Mouse (Mus musculus) frontal cortex, adult (tissue): Measurements from ENCODE around the gene Tatdn3.
"Not testable (repeated sequence)": the region's sequence is repeated elsewhere in the genome, so short reads cannot be mapped to it uniquely, and the experiment has no call there.

Source experiments
- ATAC-seq: cut with Nextera tagmentation; 2 replicates; pipeline ENCODE4 v1.9.2; 2017; ENCODE audit warnings: mild to moderate bottlenecking, moderate library complexity, mixed read lengths; ENCODE audit not compliant: low TSS enrichment

The Tatdn3 gene

DNA sequence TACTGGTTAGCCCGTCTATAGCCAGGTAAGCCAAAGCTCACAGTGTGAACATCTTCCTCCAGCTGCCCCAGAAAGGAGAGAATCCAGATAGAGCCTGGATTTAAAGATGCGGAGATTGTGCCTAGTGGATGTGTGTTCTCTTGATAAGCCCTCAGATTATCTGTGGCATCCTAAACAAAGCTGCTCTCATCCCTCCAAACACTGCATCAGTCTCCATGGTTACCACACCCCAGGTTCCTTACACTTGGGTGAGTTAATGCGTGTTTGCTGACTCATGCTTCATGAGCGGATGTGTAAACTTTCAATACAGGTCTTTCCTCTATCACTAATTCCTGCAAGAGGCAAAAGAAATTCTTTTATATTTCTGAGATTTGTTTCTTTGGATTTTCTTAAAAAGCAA lies 27.1 kb downstream of the Tatdn3 start:
- no peak for ATAC-seq

DNA sequence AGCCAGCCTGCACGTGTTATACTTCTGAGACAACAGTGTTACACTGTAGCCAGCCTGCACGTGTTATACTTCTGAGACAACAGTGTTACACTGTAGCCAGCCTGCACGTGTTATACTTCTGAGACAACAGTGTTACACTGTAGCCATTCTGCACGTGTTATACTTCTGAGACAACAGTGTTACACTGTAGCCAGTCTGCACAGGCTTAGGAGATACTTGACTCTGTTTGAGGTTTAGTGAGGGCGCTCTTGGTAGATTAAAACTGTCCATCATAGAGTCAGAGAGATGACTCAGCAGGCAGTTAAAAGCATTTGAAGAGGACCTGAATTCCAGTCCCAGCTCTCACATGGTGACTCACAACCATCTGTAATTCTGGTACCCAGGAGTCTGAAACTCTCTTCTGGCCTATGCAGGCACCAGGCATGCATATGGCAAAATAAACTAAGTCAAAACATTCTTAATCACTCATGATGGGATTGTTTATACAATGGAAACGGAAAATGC lies 31.8 kb downstream of the Tatdn3 start:
- not testable (repeated sequence) for ATAC-seq

DNA sequence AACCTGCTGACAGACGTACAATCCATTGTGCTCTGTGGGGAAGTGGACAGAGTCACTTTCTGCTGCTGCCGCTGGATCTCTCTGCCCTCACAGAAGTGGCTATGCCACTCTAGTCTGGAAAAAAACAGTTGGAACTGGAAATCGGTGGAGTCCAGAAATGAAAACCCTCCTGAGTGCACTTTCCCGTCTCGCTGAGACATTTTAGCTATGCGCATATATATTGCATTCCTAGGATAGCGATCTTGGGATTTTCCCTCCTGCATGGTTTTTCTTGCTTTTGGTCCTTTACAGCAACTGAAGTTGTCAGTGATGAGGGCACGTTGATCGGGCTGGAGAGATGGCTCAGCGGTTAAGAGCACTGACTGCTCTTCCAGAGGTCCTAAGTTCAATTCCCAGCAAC lies 32.5 kb downstream of the Tatdn3 start:
- no peak for ATAC-seq

DNA sequence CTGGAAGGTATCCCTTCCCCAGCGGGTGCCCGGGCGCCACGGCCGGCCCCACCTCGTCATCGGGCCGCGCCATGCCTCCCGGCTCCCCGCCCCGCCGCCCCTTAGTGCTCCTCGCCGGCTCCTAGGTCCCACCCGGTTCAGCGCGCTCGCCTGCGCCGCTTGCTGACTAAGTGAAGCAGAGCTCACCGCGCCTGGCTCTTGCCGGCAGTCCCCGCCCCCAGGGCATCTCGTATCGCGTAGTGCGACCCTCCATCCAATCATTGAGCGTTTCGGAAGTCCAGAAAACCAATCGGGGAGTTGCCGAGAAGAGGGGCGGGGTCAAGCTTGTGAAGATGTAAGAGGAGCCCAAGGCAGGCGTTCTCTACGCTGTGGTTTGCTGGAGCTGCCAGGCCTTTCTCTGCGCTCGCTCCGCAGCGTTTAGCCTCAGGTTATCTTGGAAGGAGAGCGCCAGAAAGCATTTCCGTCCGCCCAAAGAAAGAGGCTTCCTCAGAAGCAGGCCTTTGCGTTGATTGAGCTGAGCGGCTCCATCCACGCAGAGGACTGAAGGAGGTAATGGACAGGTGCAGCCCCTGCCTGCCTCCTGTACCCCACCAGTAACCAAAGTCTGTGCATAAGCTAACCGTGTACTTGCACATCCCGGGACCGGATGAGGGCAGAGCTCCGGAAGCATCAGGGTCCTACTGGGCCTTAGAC lies 36.6 kb downstream of the Tatdn3 start, which contains the start of gene Flvcr1:
TSS of gene Flvcr1 (minus strand) at position 138 of the 693 bp plus-strand sequence.
- ATAC-seq = peak; percentile 97

DNA sequence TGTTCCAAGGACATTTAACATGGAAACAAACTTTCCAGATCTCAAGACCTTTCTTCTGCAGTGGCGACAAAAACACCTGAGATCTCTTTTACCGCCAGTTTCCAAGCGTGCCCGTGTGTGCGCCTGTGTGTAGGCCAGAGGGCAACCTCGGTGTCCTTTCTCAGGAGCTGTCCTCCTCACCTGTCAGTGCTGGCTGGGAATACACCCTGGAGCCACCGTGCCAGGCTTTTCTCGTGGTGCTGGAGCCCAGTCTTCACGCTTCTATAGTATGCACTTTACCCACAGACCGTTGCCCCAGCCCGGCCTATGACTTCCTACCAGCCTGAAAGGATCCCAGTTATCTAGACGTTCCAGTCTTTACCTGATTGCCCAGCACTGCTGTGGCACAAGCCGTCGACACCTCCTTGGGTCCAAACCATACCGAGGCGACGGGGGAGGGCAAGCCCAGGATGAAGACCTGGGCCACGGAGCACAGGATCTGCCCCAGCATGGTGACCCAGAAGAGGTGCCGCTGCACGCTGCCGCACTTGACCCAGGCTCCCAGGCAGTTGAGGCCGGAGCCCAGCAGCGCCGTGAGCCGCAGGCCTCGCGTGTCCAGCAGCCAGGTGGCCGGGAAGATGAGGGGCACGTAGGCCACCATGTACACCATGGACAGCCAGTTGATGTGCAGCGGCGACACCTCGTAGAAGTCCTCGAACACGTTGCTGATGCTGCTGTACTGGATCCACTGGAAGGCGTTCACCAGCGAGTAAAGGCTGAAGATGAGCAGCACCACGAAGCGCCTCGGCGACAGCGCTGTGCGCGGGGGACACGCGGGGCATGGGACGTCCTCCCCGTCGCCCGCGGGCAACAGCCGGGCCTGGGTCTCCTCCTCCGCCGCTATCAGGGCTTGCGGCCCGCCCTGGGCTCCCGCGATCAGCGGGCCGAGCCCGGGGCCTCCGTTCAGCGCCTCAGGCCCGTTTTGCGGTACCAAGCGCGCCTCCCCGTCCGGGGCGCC lies 37.4 kb downstream of the Tatdn3 start:
- ATAC-seq = peak; percentile 35

DNA sequence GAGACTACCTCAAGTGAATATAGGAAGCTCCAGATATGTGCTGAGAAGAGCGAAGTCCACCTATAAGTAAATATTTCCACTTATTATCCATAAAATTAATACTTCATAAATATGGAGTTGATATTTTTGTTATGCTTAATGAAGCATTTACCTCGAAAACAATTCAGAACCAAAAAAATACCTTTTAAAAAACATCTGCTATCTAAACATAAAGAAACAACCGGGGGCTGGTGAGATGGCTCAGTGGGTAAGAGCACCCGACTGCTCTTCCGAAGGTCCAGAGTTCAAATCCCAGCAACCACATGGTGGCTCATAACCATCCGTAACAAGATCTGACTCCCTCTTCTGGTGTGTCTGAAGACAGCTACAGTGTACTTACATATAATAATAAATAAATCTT lies 38.9 kb downstream of the Tatdn3 start:
- ATAC-seq = not testable (repeated sequence)

DNA sequence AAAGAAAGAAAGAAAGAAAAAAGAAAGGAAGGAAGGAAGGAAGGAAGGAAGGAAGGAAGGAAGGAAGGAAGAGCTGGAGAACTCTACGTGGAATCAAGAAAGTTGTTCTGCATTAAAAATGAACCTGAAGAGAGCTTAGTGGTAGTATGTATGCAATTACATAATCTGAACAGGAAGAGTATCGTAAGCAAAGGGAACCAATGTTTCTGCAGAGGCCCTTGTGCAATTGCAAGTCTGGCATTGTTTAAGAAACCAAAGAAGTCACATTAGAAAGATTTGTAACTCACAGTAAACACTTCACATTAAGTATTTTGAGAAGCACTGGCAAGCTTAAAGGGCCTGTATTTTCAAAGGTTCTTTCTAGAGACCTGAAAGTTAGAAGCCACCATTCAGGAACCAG lies 39.6 kb downstream of the Tatdn3 start:
- no peak for ATAC-seq

DNA sequence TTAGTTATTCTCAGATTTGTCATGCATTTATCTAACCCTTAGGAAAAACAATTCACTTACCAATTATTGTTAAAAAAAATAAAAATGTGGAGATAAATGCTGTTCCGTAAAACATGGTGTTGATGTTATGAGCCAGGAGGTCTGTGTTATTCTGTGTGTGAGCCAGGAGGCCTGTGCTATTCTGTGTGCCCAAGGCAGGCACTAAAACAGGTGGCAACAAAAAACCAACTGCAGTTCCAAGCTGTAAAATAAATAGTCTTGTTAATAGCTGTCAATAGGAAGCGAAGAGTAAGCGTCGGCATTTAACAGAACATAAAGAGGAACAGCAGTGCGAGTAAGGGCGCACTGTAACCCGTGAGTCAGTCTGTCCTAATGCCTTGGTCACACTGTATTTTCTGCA lies 41.7 kb downstream of the Tatdn3 start:
- ATAC-seq = no peak

DNA sequence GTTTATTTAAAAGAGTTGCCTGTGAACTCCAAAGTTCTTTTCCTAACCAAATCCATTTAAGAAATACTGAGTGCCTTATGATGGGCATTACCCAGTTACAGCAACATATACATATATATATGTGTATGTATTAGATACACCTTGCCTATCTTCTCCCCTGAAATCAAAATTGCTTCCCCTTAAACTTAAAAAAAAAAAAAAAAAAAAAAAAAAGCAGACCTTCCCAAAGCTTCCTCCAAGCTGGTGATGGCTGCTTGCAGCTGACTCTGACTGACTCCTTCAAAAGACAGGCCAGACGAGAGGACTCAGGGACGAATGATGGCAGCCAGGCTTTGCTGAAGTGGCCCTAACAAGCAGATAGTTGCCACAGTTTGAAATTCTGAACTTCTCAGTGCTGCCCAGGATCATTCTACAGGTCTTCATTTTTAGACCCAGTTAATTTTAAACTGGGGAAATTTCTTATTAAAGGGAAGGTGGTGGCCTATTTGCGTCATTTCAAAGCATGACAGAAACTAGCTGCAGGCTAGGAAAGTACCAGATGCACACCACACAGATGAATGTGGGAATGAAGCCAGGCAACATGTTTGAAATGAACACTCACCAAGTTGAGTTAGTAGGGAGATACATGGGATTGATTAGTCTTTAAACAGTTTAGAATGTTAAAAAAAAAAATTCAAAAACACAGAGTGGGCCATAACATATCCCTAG lies 42.4 kb downstream of the Tatdn3 start:
- ATAC-seq = no peak

DNA sequence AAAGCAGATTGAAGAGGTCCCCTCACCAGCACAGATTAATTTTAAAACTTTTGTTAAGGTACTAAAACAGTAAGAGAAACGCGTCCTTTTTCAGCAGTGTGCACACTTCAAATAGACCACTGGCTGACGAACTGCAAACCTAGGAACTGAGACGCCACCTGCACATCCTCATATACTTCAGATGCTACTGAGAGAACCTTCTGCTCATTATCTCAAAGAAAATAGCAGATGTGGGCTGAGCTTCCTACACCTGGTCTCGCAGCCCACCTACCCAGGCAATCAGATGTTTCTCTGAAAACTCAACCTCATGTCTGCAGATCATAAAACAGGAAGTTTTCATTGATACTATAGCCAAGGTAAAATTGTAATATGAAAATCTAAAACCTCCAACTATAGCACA lies 42.9 kb downstream of the Tatdn3 start:
- ATAC-seq = no peak

DNA sequence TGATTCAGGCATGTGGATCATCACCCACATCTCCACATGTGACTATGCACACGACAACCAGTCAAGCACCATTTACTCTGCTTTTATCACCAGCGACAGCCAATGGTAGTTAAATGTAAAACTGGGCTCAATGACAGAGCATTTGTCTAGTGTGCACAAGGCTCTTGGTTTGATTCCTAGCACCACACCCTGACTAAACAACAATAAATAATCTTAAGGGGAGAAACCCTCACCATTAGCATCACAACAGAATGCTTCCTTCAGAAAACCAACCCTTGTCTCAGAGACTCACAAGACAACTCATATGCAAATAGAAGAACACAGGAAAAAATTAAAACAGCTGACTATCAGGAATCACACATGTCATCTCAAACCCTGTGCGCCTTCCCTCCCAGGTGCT lies 48.5 kb downstream of the Tatdn3 start:
- ATAC-seq = no peak

DNA sequence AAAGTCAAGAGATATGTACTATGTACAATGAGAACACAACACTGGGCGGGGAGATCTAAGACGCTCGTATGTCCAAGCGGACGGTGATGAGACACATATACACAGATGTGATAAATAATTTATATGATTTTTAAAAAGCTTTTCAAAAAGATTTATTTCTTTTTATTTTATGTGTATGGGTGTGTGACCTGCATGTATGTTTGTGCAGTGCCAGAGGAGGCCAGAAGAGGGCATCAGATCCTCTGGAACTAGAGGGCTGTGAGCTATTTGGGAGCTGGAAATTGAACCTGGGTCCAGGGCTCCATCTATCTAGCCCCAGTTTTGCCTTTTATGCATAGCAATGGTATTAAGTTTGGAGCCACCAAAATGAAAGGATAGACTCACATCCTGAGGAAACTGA lies 54.0 kb downstream of the Tatdn3 start:
- ATAC-seq = no peak

DNA sequence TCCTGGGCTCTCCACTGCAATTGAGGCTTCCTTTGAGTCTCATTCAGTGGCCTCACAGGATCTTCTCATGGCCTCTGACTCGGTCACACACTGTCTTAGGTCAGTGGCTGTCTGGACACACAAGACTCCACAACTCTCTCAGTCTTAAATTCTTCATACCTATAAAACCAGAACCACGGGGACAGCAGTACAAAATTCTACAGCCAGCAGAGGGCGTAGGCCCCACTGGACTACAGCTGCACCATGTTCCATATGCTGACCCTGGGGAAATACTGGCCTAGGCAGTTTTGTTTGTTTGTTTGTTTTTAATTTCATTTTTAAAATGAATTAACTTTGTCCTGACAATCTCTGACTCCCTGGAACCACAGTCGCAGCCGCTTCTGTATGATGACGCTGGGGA lies 60.5 kb downstream of the Tatdn3 start:
- no peak for ATAC-seq

DNA sequence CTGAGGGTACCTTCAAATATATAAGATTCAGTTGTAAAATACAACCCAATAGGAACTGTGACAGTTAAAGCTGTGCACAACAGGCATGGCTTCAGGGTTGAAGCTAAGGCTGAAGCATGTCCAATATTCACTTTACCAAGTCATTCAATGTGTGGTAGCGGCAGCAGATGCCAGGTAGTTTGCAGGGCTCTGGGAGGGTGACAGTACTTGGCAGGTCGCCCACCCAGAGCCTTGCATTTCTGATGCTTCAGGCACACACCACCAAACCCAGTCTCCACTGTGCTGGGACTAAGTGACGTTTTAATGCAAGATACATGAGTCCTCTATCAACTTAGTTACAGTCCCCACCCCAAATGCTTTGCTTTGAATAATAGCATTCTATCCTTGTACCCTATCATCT lies 62.0 kb downstream of the Tatdn3 start:
- no peak for ATAC-seq

DNA sequence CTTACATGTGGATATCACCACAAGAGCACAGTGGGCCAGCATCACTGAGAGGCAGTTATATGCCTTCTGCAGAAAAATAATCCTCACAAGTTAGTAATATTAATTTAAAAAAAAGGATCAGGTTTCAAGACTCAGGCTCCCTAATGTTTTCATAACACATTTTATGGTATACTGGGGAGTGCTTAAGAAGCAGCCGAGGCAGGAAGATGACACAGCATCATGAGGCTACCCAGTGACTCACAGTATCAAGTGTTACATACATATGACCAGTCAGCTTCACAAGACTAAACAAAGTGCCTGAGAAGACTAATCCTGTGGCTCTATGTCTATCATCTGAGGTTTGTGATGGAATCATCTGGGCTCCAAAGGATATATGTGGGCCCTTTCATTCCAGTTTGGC lies 64.7 kb downstream of the Tatdn3 start:
- ATAC-seq = no peak

DNA sequence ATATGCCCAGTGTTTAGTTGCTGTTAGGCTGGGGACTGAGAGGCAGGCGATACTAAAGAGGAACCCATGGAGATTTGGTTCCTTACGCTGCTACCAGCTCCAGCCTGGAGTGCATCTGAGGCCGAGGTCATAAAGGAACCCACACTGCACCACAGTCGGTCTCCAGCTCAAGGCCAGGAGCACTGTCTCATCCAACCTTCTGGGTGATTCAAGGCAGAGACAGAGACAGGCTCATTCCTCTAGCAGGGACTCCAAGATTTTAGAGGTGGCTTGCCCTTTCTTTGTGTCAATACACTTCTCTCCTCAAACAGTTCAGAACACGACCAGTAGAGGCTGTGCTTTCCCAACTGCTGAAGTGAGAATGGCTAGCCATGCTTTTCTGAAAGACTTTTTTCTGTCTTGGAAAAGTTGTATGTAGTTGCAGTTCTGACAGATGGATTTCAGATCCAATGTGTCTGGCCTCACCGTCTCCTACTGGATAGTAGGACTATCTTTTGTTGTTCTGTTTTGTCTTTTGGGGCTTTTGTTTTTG lies 66.3 kb downstream of the Tatdn3 start:
- ATAC-seq = no peak
